Mouse (Mus musculus): Measurements from ENCODE around the gene Kat8. TPM values are rescaled to one million over a fixed set of nuclear protein-coding genes. Genes with fewer than 3 reads are reported as not detected.
A peak's percentile ranks its signal among the peaks of the same experiment; 100 is the strongest.

Kat8 gene
- total and polyA plus RNA-seq, 3 experiments, result 10.9 to 27.1 (median 24.6) TPM

GRCm38 (mm10) chr7:127896384-127896783, 15.9 kb upstream of the Kat8 start:
- DNase-seq, result peak; percentile 49

GRCm38 (mm10) chr7:127897542-127897941, 14.8 kb upstream of the Kat8 start:
- DNase-seq, result no peak

- no peak for DNase-seq
Observed at GRCm38 (mm10) chr7:127898179-127898956, 13.9 kb upstream of the Kat8 start.

GRCm38 (mm10) chr7:127899997-127900396, 12.3 kb upstream of the Kat8 start:
- no peak for DNase-seq

GRCm38 (mm10) chr7:127901772-127902171, 10.5 kb upstream of the Kat8 start:
- no peak for DNase-seq

- DNase-seq, result peak; percentile 87
Observed at GRCm38 (mm10) chr7:127903971-127904796, 8.1 kb upstream of the Kat8 start, which contains the start of gene Bckdk. Gene Bckdk, plus strand, starts transcription at chr7:127904082.

- DNase-seq, result no peak
Observed at GRCm38 (mm10) chr7:127907939-127908338, 4.4 kb upstream of the Kat8 start.

- no peak for DNase-seq
Observed at GRCm38 (mm10) chr7:127908656-127909055, 3.7 kb upstream of the Kat8 start.

GRCm38 (mm10) chr7:127912938-127913337, 622 bp downstream of the Kat8 start:
- no peak for DNase-seq

GRCm38 (mm10) chr7:127915293-127915692, 3.0 kb downstream of the Kat8 start:
- no peak for DNase-seq

- no peak for DNase-seq
Observed at GRCm38 (mm10) chr7:127918203-127918602, 5.9 kb downstream of the Kat8 start.

GRCm38 (mm10) chr7:127919290-127919689, 7.0 kb downstream of the Kat8 start:
- DNase-seq, result no peak

GRCm38 (mm10) chr7:127921516-127921915, 9.2 kb downstream of the Kat8 start:
- no peak for DNase-seq

- no peak for DNase-seq
Observed at GRCm38 (mm10) chr7:127922451-127923275, 10.3 kb downstream of the Kat8 start.

- DNase-seq, result no peak
Observed at GRCm38 (mm10) chr7:127923714-127924113, 11.4 kb downstream of the Kat8 start.

- no peak for DNase-seq
Observed at GRCm38 (mm10) chr7:127925252-127925651, 12.9 kb downstream of the Kat8 start.

GRCm38 (mm10) chr7:127926066-127926465, 13.8 kb downstream of the Kat8 start:
- no peak for DNase-seq

- DNase-seq, result no peak
Observed at GRCm38 (mm10) chr7:127926846-127927245, 14.5 kb downstream of the Kat8 start.

- no peak for DNase-seq
Observed at GRCm38 (mm10) chr7:127927726-127928125, 15.4 kb downstream of the Kat8 start.

- DNase-seq, result no peak
Observed at GRCm38 (mm10) chr7:127928596-127928995, 16.3 kb downstream of the Kat8 start.

GRCm38 (mm10) chr7:127929923-127930322, 17.6 kb downstream of the Kat8 start, which contains the start of gene Prss8:
Gene Prss8, minus strand, starts transcription at chr7:127930104.
- no peak for DNase-seq

- no peak for DNase-seq
Observed at GRCm38 (mm10) chr7:127930636-127931035, 18.3 kb downstream of the Kat8 start.
